In the genomic region with DNA sequence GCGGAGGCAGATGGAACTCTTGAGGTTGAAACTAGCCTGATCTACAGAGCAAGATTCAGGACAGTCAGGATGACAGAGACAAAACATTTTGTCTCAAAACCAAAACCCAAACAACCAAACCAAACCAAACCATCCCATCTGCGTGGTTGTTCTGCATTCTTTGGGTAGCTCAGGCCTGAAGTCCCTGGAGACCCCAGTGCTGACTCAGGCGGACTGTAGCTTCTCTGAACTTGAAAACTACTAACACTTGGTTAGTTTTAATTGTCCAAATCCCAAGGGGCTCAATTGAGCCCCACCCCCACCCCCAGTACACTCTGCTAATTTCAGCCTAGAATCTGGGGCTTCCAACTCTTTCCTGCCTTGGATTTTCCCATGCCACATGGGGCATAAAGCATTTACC, we compare ENCODE assay signal across 39 mouse cellular contexts. TPM values are rescaled to one million over a fixed set of nuclear protein-coding genes. Genes with fewer than 3 reads are reported as not detected.
"Had no signal": no experiment of that assay in that cellular context is flagged by ENCODE, and none has a peak within 500 bp of the region (broad histone marks: within the 10 kb centered on the region; RNA-seq: fewer than 3 reads in every experiment).

No protein-coding gene starts in this region.

- H3K9me3 ChIP-seq: heart, embryonic 10.5 days; heart, embryonic 12.5 days; hindbrain, embryonic 13.5 days; hindbrain, embryonic 15.5 days; limb, embryonic 12.5 days; liver, embryonic 13.5 days; liver, embryonic 15.5 days had no signal

- H3K9ac ChIP-seq: heart, embryonic 12.5 days; hindbrain, embryonic 13.5 days; hindbrain, embryonic 15.5 days; limb, embryonic 12.5 days; liver, embryonic 13.5 days; liver, embryonic 15.5 days; liver, postnatal 0 days had no signal

- H3K4me2 ChIP-seq: heart, embryonic 12.5 days; hindbrain, embryonic 13.5 days; hindbrain, embryonic 15.5 days; limb, embryonic 12.5 days; liver, embryonic 11.5 days; liver, embryonic 13.5 days; liver, embryonic 15.5 days had no signal

- ATAC-seq: inflammation-experienced regulatory T-cells, adult 6 months; intestine, embryonic 16.5 days; liver, postnatal 0 days had no signal

- H3K27me3 ChIP-seq: heart, embryonic 12.5 days; hindbrain, embryonic 13.5 days; hindbrain, embryonic 15.5 days; limb, embryonic 12.5 days; liver, embryonic 13.5 days; liver, embryonic 15.5 days had no signal

- H3K36me3 ChIP-seq: heart, embryonic 10.5 days; heart, embryonic 12.5 days; hindbrain, embryonic 13.5 days; hindbrain, embryonic 15.5 days; limb, embryonic 12.5 days; liver, embryonic 13.5 days; liver, embryonic 15.5 days had no signal

- H3K27ac ChIP-seq: hindbrain, embryonic 13.5 days; hindbrain, embryonic 15.5 days; layer of hippocampus, adult 2 months; left cerebral cortex, adult 2 months; limb, embryonic 12.5 days; liver, embryonic 13.5 days; liver, embryonic 15.5 days had no signal

- DNase-seq: gastrocnemius, postnatal 14 days; gastrocnemius, postnatal 36 days; heart, adult 18-20 months; heart, postnatal 14 days; heart, postnatal 36 days; kidney, adult 18-20 months; kidney, adult 8-10 months; kidney, postnatal 10 days; kidney, postnatal 4 days; left cerebral cortex, postnatal 4 days; liver; liver, embryonic 13.5 days; liver, postnatal 0 days had no signal

- H3K4me3 ChIP-seq: heart, embryonic 10.5 days; heart, embryonic 12.5 days; hindbrain, embryonic 13.5 days; hindbrain, embryonic 15.5 days; layer of hippocampus, adult 2 months; left cerebral cortex, adult 2 months; limb, embryonic 12.5 days; liver, embryonic 13.5 days; liver, embryonic 15.5 days had no signal

- H3K4me1 ChIP-seq: hindbrain, embryonic 13.5 days; hindbrain, embryonic 15.5 days; limb, embryonic 12.5 days; liver, embryonic 15.5 days had no signal

RNA-seq across cellular contexts. Expression of a gene that starts 29.2 kb away (rescaled TPM):
- total RNA-seq: gastrocnemius, adult 18-20 months; gastrocnemius, adult 8-10 months; gastrocnemius, postnatal 14 days; gastrocnemius, postnatal 36 days; heart, adult 18-20 months; heart, adult 8-10 months; heart, postnatal 14 days; heart, postnatal 36 days; hematopoietic stem cell, adult 5-6 weeks; layer of hippocampus, adult 2 months; layer of hippocampus, postnatal 10 days; layer of hippocampus, postnatal 25 days; left cerebral cortex, adult 2 months; left cerebral cortex, postnatal 10 days; left cerebral cortex, postnatal 25 days; left cerebral cortex, postnatal 4 days had no signal
- polyA plus RNA-seq: gonadal fat pad, adult 2 months; heart, embryonic 10.5 days; heart, embryonic 12.5 days; heart, embryonic 14.5 days; heart, embryonic 16.5 days; hindbrain, embryonic 11.5 days; hindbrain, embryonic 13.5 days; hindbrain, embryonic 15.5 days; inflammation-experienced regulatory T-cells, adult 6 months; intestine, embryonic 16.5 days; kidney, embryonic 14.5 days; kidney, embryonic 16.5 days; limb, embryonic 12.5 days; limb, embryonic 14.5 days; liver, embryonic 11.5 days; liver, embryonic 13.5 days; liver, embryonic 15.5 days; liver, postnatal 0 days had no signal

RNA-seq across cellular contexts. Expression of a gene that starts 39.4 kb away (rescaled TPM):
- total RNA-seq: gastrocnemius, adult 18-20 months; gastrocnemius, adult 8-10 months; gastrocnemius, postnatal 14 days; gastrocnemius, postnatal 36 days; heart, adult 18-20 months; heart, adult 8-10 months; heart, postnatal 14 days; heart, postnatal 36 days; hematopoietic stem cell, adult 5-6 weeks; layer of hippocampus, adult 2 months; layer of hippocampus, postnatal 10 days; layer of hippocampus, postnatal 25 days; left cerebral cortex, adult 2 months; left cerebral cortex, postnatal 10 days; left cerebral cortex, postnatal 25 days; left cerebral cortex, postnatal 4 days had no signal
- polyA plus RNA-seq: gonadal fat pad, adult 2 months; heart, embryonic 10.5 days; heart, embryonic 12.5 days; heart, embryonic 14.5 days; heart, embryonic 16.5 days; hindbrain, embryonic 11.5 days; hindbrain, embryonic 13.5 days; hindbrain, embryonic 15.5 days; inflammation-experienced regulatory T-cells, adult 6 months; intestine, embryonic 16.5 days; kidney, embryonic 14.5 days; kidney, embryonic 16.5 days; limb, embryonic 12.5 days; limb, embryonic 14.5 days; liver, embryonic 11.5 days; liver, embryonic 13.5 days; liver, embryonic 15.5 days; liver, postnatal 0 days had no signal
